ENCODE assay signal across 16 mouse cellular contexts in genomic region chr8:7469261-7469660, GRCm38 (mm10).
A peak's percentile ranks its signal among the peaks of the same experiment; 100 is the strongest.
DNase-seq lines count a peak whose midpoint lies in the region; ATAC-seq and TF ChIP-seq lines count a peak whose summit lies in the region.
"Had no signal": no experiment of that assay in that cellular context is flagged by ENCODE, and none has a peak within 500 bp of the region (broad histone marks: within the 10 kb centered on the region; RNA-seq: fewer than 3 reads in every experiment).

No protein-coding gene starts in this region.

- no peak for TF ChIP-seq CTCF in layer of hippocampus, adult 2 months (conservative IDR thresholded peaks at IDR 0.05)
- no peak for TF ChIP-seq CTCF in intestine, postnatal 0 days (IDR thresholded peaks at IDR 0.05; ENCODE audit: low read depth)

- H3K36me3 ChIP-seq in embryonic facial prominence, embryonic 14.5 days (ENCODE audit: control insufficient read depth, insufficient read depth, low read length): no peaks in the 10 kb centered on the region
- H3K36me3 ChIP-seq in embryonic facial prominence, embryonic 10.5 days (replicated peaks): no peaks in the 10 kb centered on the region
- H3K36me3 ChIP-seq in intestine, postnatal 0 days (ENCODE audit: control insufficient read depth, insufficient read depth): no peaks in the 10 kb centered on the region
- H3K36me3 ChIP-seq: forebrain, embryonic 10.5 days; heart, embryonic 12.5 days; kidney, embryonic 15.5 days had no signal

- DNase-seq in embryonic facial prominence, embryonic 14.5 days (ENCODE audit: low spot score): peak; percentile 89
- no peak for DNase-seq in embryonic facial prominence, embryonic 10.5 days (ENCODE audit: low spot score)
- peak; percentile 60 for DNase-seq in right cerebral cortex, adult 18-20 months
- DNase-seq in right cerebral cortex, postnatal 10 days (ENCODE audit: low spot score in 2 of 2): no peak
- DNase-seq in layer of hippocampus, adult 2 months (ENCODE audit: low spot score in 2 of 2): peak; percentile 25 to 48
- DNase-seq in skeletal muscle tissue, adult 2 months (ENCODE audit: low read depth, low spot score): peak; percentile 2
- DNase-seq in lung, adult 18-20 months: no peak
- DNase-seq: cerebellum, adult 11-12 months; gastrocnemius, postnatal 36 days; midbrain, embryonic 14.5 days had no signal

- no peak overlapping the region for H3K4me2 ChIP-seq in embryonic facial prominence, embryonic 14.5 days (ENCODE audit: low read depth, low read length)
- no peak overlapping the region for H3K4me2 ChIP-seq in intestine, postnatal 0 days (replicated peaks; ENCODE audit: low read depth)
- H3K4me2 ChIP-seq: heart, embryonic 12.5 days; kidney, embryonic 15.5 days had no signal

- no peak for ATAC-seq in embryonic facial prominence, embryonic 14.5 days (ENCODE audit: low read depth)
- ATAC-seq in intestine, postnatal 0 days: no peak
- ATAC-seq: inflammation-experienced regulatory T-cells, adult 6 months had no signal

- H3K27ac ChIP-seq in embryonic facial prominence, embryonic 14.5 days (replicated peaks; ENCODE audit: low read depth, low read length): 0 out of 2 replicates have a peak overlapping the region, but pooled peaks have one; percentile 16
- H3K27ac ChIP-seq in embryonic facial prominence, embryonic 10.5 days (replicated peaks): no peak overlapping the region
- H3K27ac ChIP-seq in layer of hippocampus, adult 2 months: 0 out of 2 replicates have a peak overlapping the region, but pooled peaks have one; percentile 37
- no peak overlapping the region for H3K27ac ChIP-seq in intestine, postnatal 0 days (ENCODE audit: low read depth, low read length)
- H3K27ac ChIP-seq: forebrain, embryonic 10.5 days; kidney, embryonic 15.5 days; macrophage had no signal

- no peaks in the 10 kb centered on the region for H3K27me3 ChIP-seq in embryonic facial prominence, embryonic 14.5 days (replicated peaks; ENCODE audit: control insufficient read depth, insufficient read depth, low read length)
- no peaks in the 10 kb centered on the region for H3K27me3 ChIP-seq in embryonic facial prominence, embryonic 10.5 days (replicated peaks; ENCODE audit: low read depth, poor library complexity, severe bottlenecking)
- H3K27me3 ChIP-seq in intestine, postnatal 0 days (replicated peaks; ENCODE audit: control insufficient read depth, insufficient read depth, low read length): no peaks in the 10 kb centered on the region
- H3K27me3 ChIP-seq: heart, embryonic 12.5 days; kidney, embryonic 15.5 days had no signal

- no peak overlapping the region for H3K9ac ChIP-seq in embryonic facial prominence, embryonic 14.5 days (ENCODE audit: low read depth, low read length)
- H3K9ac ChIP-seq in intestine, postnatal 0 days (ENCODE audit: low read depth, low read length): no peak overlapping the region
- H3K9ac ChIP-seq: heart, embryonic 12.5 days; kidney, embryonic 15.5 days had no signal

- no peaks in the 10 kb centered on the region for H3K9me3 ChIP-seq in embryonic facial prominence, embryonic 14.5 days (ENCODE audit: control insufficient read depth, low read length)
- H3K9me3 ChIP-seq in embryonic facial prominence, embryonic 10.5 days: no peaks in the 10 kb centered on the region
- no peaks in the 10 kb centered on the region for H3K9me3 ChIP-seq in intestine, postnatal 0 days (ENCODE audit: control insufficient read depth)
- H3K9me3 ChIP-seq: forebrain, embryonic 10.5 days; heart, embryonic 12.5 days; kidney, embryonic 15.5 days had no signal

- 54% methylated on average over 4 of the region's 4 CpGs for WGBS in embryonic facial prominence, embryonic 14.5 days
- 93% methylated on average over 4 of the region's 4 CpGs for WGBS in embryonic facial prominence, embryonic 10.5 days
- WGBS in intestine, postnatal 0 days: 78% methylated on average over 4 of the region's 4 CpGs

- no peak overlapping the region for H3K4me3 ChIP-seq in embryonic facial prominence, embryonic 14.5 days (ENCODE audit: low read depth, low read length)
- no peak overlapping the region for H3K4me3 ChIP-seq in embryonic facial prominence, embryonic 10.5 days
- no peak overlapping the region for H3K4me3 ChIP-seq in layer of hippocampus, adult 2 months
- H3K4me3 ChIP-seq in intestine, postnatal 0 days (ENCODE audit: low read depth, low read length): no peak overlapping the region
- H3K4me3 ChIP-seq: forebrain, embryonic 10.5 days; heart, embryonic 12.5 days; kidney, embryonic 15.5 days had no signal

- no peaks in the 10 kb centered on the region for H3K4me1 ChIP-seq in embryonic facial prominence, embryonic 14.5 days (ENCODE audit: control insufficient read depth, insufficient read depth, low read length)
- peaks cover 9% of the 10 kb centered on the region for H3K4me1 ChIP-seq in embryonic facial prominence, embryonic 10.5 days
- no peaks in the 10 kb centered on the region for H3K4me1 ChIP-seq in intestine, postnatal 0 days (replicated peaks; ENCODE audit: control insufficient read depth, insufficient read depth, low read length)
- H3K4me1 ChIP-seq: kidney, embryonic 15.5 days had no signal

Comparison
In these comparisons a context has a peak if more than half of its experiments do, and no peak if none do; other contexts are left out.
1. DNase-seq: peak in embryonic facial prominence, embryonic 14.5 days (single experiment), right cerebral cortex, adult 18-20 months (single experiment), layer of hippocampus, adult 2 months (2 of 2) and skeletal muscle tissue, adult 2 months (single experiment); none in embryonic facial prominence, embryonic 10.5 days (single experiment), right cerebral cortex, postnatal 10 days (0 of 2) and lung, adult 18-20 months (0 of 2).
2. H3K27ac ChIP-seq: peak in embryonic facial prominence, embryonic 14.5 days (single experiment) and layer of hippocampus, adult 2 months (single experiment); none in embryonic facial prominence, embryonic 10.5 days (single experiment) and intestine, postnatal 0 days (single experiment).